Mouse (Mus musculus): ENCODE measurements around the gene Vim. TPM values are rescaled to one million over a fixed set of nuclear protein-coding genes. Genes with fewer than 3 reads are reported as not detected.
A peak's percentile ranks its signal among the peaks of the same experiment; 100 is the strongest.

Gene Vim
- polyA plus RNA-seq, 1 experiment from 2014 or later: 1,430 TPM

GRCm38 (mm10) chr2:13558607-13559262 lies 15.0 kb upstream of the Vim start:
- 59% methylated on average over 5 of the region's 5 CpGs for WGBS

GRCm38 (mm10) chr2:13559303-13559702 lies 14.4 kb upstream of the Vim start:
- ATAC-seq (ENCODE audit: low FRiP score): no peak
- no peaks in the 10 kb centered on the region for H3K9me3 ChIP-seq (ENCODE audit: control insufficient read depth, low read length)

More at GRCm38 (mm10) chr2:13558607-13559262, 15.0 kb upstream of the Vim start:
- Histone ChIP-seq H3K4me1 (replicated peaks; ENCODE audit: control insufficient read depth, insufficient read depth, low read length) (no peaks in the 10 kb centered on the region), H3K9ac (ENCODE audit: low read depth, low read length) (no peak overlapping the region), H3K4me2 (replicated peaks; ENCODE audit: low read depth, low read length) (no peak overlapping the region), H3K9me3 (ENCODE audit: control insufficient read depth, low read length) (no peaks in the 10 kb centered on the region), H3K4me3 (ENCODE audit: low read depth, low read length) (no peak overlapping the region), H3K27ac (ENCODE audit: low read depth, low read length) (no peak overlapping the region), H3K27me3 (ENCODE audit: control insufficient read depth, insufficient read depth, low read length) (no peaks in the 10 kb centered on the region), H3K36me3 (ENCODE audit: control insufficient read depth, insufficient read depth, low read length) (no peaks in the 10 kb centered on the region)
- ATAC-seq (ENCODE audit: low FRiP score) (no peak), DNase-seq (ENCODE audit: low spot score) (no peak)

DNA sequence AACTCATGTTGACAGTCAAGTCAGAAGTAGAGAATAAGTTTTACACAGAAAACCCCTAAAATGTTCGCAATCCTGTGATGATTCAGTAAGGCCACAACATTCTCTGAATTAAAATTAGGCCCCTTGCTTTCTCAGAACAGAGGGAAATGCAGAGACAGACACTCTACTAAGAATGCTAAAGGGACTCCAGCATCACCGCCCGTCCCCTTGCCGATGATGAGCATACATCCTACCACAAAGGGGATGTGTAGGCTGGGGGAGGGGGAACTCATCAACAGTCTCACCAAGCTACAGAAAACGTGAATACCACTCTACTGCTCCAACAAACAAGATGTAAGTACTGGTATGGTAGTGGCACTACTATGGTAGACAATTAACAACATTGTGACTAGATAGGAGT lies 14.0 kb upstream of the Vim start:
- Histone ChIP-seq H3K9me3 (ENCODE audit: control insufficient read depth, low read length) (no peaks in the 10 kb centered on the region), H3K27ac (ENCODE audit: low read depth, low read length) (no peak overlapping the region), H3K27me3 (ENCODE audit: control insufficient read depth, insufficient read depth, low read length) (no peaks in the 10 kb centered on the region), H3K4me3 (ENCODE audit: low read depth, low read length) (no peak overlapping the region), H3K4me2 (replicated peaks; ENCODE audit: low read depth, low read length) (no peak overlapping the region), H3K9ac (ENCODE audit: low read depth, low read length) (no peak overlapping the region), H3K4me1 (replicated peaks; ENCODE audit: control insufficient read depth, insufficient read depth, low read length) (no peaks in the 10 kb centered on the region), H3K36me3 (ENCODE audit: control insufficient read depth, insufficient read depth, low read length) (no peaks in the 10 kb centered on the region)
- no peak for ATAC-seq (ENCODE audit: low FRiP score)
- no peak for DNase-seq (ENCODE audit: low spot score)
- 82% methylated on average over 5 of the region's 5 CpGs for WGBS

More at GRCm38 (mm10) chr2:13559303-13559702, 14.4 kb upstream of the Vim start:
- no peak for DNase-seq (ENCODE audit: low spot score)
- Histone ChIP-seq H3K4me2 (replicated peaks; ENCODE audit: low read depth, low read length) (no peak overlapping the region), H3K27ac (ENCODE audit: low read depth, low read length) (no peak overlapping the region), H3K9ac (ENCODE audit: low read depth, low read length) (no peak overlapping the region), H3K27me3 (ENCODE audit: control insufficient read depth, insufficient read depth, low read length) (no peaks in the 10 kb centered on the region), H3K4me1 (replicated peaks; ENCODE audit: control insufficient read depth, insufficient read depth, low read length) (no peaks in the 10 kb centered on the region), H3K4me3 (ENCODE audit: low read depth, low read length) (no peak overlapping the region), H3K36me3 (ENCODE audit: control insufficient read depth, insufficient read depth, low read length) (no peaks in the 10 kb centered on the region)
- 85% methylated on average over 5 of the region's 5 CpGs for WGBS

GRCm38 (mm10) chr2:13560396-13560795 lies 13.3 kb upstream of the Vim start:
- Histone ChIP-seq H3K9me3 (ENCODE audit: control insufficient read depth, low read length) (no peaks in the 10 kb centered on the region), H3K4me2 (replicated peaks; ENCODE audit: low read depth, low read length) (no peak overlapping the region), H3K27me3 (ENCODE audit: control insufficient read depth, insufficient read depth, low read length) (no peaks in the 10 kb centered on the region), H3K4me1 (replicated peaks; ENCODE audit: control insufficient read depth, insufficient read depth, low read length) (no peaks in the 10 kb centered on the region), H3K9ac (ENCODE audit: low read depth, low read length) (no peak overlapping the region), H3K27ac (ENCODE audit: low read depth, low read length) (no peak overlapping the region), H3K4me3 (ENCODE audit: low read depth, low read length) (no peak overlapping the region), H3K36me3 (ENCODE audit: control insufficient read depth, insufficient read depth, low read length) (no peaks in the 10 kb centered on the region)
- no peak for ATAC-seq (ENCODE audit: low FRiP score)
- no peak for DNase-seq (ENCODE audit: low spot score)
- WGBS: 93% methylated on average over 2 of the region's 2 CpGs

- Histone ChIP-seq H3K4me3 (ENCODE audit: low read depth, low read length) (no peak overlapping the region), H3K9ac (ENCODE audit: low read depth, low read length) (no peak overlapping the region), H3K4me2 (replicated peaks; ENCODE audit: low read depth, low read length) (no peak overlapping the region), H3K27me3 (ENCODE audit: control insufficient read depth, insufficient read depth, low read length) (no peaks in the 10 kb centered on the region), H3K36me3 (ENCODE audit: control insufficient read depth, insufficient read depth, low read length) (no peaks in the 10 kb centered on the region), H3K9me3 (ENCODE audit: control insufficient read depth, low read length) (no peaks in the 10 kb centered on the region), H3K27ac (ENCODE audit: low read depth, low read length) (no peak overlapping the region), H3K4me1 (replicated peaks; ENCODE audit: control insufficient read depth, insufficient read depth, low read length) (peaks cover 4% of the 10 kb centered on the region)
- DNase-seq (ENCODE audit: low spot score) (no peak), ATAC-seq (ENCODE audit: low FRiP score) (no peak)
- WGBS: 78% methylated on average over 2 of the region's 2 CpGs
These were observed 3.6 kb upstream of the Vim start for GRCm38 (mm10) chr2:13570122-13570521.

GRCm38 (mm10) chr2:13572101-13572553 lies 1.6 kb upstream of the Vim start:
- Histone ChIP-seq H3K4me1 (replicated peaks; ENCODE audit: control insufficient read depth, insufficient read depth, low read length) (peaks cover 4% of the 10 kb centered on the region), H3K36me3 (ENCODE audit: control insufficient read depth, insufficient read depth, low read length) (no peaks in the 10 kb centered on the region; the same call in 1 of the 2 replicates), H3K27ac (ENCODE audit: low read depth, low read length) (peak overlapping the region; percentile 96), H3K4me2 (replicated peaks; ENCODE audit: low read depth, low read length) (peak overlapping the region; percentile 62), H3K9ac (ENCODE audit: low read depth, low read length) (peak overlapping the region; percentile 78), H3K27me3 (ENCODE audit: control insufficient read depth, insufficient read depth, low read length) (no peaks in the 10 kb centered on the region), H3K4me3 (ENCODE audit: low read depth, low read length) (no peak overlapping the region), H3K9me3 (ENCODE audit: control insufficient read depth, low read length) (no peaks in the 10 kb centered on the region)
- ATAC-seq (ENCODE audit: low FRiP score) (peak; percentile 4; the same call in 1 of the 2 replicates), DNase-seq (ENCODE audit: low spot score) (peak; percentile 58)
- 6% methylated on average over 4 of the region's 4 CpGs for WGBS

DNA sequence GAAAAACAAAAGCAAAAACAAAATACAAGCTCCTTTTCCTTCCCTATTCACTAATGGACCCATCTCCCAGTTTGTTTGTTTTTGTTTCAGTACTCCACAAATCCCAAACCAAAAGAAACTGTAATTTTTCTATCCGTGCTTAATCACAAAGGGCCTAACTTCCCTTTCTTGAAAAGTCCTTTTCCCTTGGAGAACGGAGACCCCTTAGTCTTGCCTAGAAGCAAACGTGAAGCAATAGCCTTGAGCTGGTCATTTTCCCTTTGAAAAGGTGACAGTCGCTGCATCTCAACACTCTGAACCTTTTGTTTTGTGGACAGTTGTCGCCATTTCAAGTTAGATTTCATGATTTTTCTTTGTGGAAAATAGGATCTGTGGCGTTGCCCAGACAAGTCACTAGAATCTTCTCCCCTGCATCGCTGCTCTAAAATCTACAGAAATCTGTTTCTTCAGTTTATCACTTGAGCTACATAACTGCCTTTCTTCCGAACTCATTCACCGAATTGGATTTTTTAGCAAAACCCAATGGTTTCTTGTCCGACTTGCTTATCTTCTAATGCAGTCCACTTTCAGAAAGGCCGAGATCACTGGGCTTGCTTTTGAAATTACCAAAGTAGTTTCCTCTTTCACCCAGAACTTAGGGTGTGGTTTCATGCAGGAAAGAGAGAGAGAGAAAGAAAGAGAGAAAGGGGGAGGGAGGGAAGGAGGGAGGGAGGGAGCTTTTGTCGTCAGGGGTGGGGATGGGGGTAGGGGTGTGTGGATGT lies 900 bp upstream of the Vim start:
- Histone ChIP-seq H3K36me3 (ENCODE audit: control insufficient read depth, insufficient read depth, low read length) (peaks cover 4% of the 10 kb centered on the region; the same call in 1 of the 2 replicates), H3K4me1 (replicated peaks; ENCODE audit: control insufficient read depth, insufficient read depth, low read length) (peaks cover 4% of the 10 kb centered on the region), H3K9me3 (ENCODE audit: control insufficient read depth, low read length) (no peaks in the 10 kb centered on the region), H3K9ac (ENCODE audit: low read depth, low read length) (peak overlapping the region; percentile 78), H3K4me2 (replicated peaks; ENCODE audit: low read depth, low read length) (peak overlapping the region; percentile 62), H3K4me3 (ENCODE audit: low read depth, low read length) (peak overlapping the region; percentile 92), H3K27me3 (ENCODE audit: control insufficient read depth, insufficient read depth, low read length) (no peaks in the 10 kb centered on the region), H3K27ac (ENCODE audit: low read depth, low read length) (peak overlapping the region; percentile 96)
- ATAC-seq (ENCODE audit: low FRiP score): 0 out of 2 replicates have a peak, but pooled peaks have one; percentile 5
- WGBS: 4% methylated on average over 12 of the region's 12 CpGs
- no peak for DNase-seq (ENCODE audit: low spot score)

DNA sequence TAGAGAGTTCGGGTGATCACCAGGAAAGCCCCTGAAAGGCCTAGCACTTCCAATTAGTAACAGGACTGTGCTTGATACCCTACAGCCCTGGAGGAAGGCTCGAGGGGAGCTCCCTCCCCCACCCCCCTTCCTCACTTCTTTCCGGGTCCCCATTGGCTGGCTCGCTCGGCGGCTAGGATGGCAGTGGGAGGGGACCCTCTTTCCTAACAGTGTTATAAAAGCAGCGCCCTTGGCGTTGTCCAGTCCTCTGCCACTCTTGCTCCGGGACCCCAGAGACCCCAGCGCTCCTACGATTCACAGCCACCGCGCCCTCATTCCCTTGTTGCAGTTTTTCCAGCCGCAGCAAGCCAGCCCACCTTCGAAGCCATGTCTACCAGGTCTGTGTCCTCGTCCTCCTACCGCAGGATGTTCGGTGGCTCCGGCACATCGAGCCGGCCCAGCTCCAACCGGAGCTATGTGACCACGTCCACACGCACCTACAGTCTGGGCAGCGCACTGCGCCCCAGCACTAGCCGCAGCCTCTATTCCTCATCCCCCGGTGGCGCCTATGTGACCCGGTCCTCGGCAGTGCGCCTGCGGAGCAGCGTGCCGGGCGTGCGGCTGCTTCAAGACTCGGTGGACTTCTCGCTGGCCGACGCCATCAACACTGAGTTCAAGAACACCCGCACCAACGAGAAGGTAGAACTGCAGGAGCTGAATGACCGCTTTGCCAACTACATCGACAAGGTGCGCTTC lies 506 bp downstream of the Vim start:
- ATAC-seq (ENCODE audit: low FRiP score): peak; percentile 88
- under 1% methylated on average over 46 of the region's 46 CpGs for WGBS
- Histone ChIP-seq H3K27me3 (ENCODE audit: control insufficient read depth, insufficient read depth, low read length) (no peaks in the 10 kb centered on the region), H3K4me3 (ENCODE audit: low read depth, low read length) (peak overlapping the region; percentile 92), H3K4me1 (replicated peaks; ENCODE audit: control insufficient read depth, insufficient read depth, low read length) (peaks cover 4% of the 10 kb centered on the region), H3K36me3 (ENCODE audit: control insufficient read depth, insufficient read depth, low read length) (peaks cover 12% of the 10 kb centered on the region), H3K4me2 (replicated peaks; ENCODE audit: low read depth, low read length) (peak overlapping the region; percentile 62), H3K27ac (ENCODE audit: low read depth, low read length) (peak overlapping the region; percentile 96), H3K9ac (ENCODE audit: low read depth, low read length) (peak overlapping the region; percentile 78), H3K9me3 (ENCODE audit: control insufficient read depth, low read length) (no peaks in the 10 kb centered on the region)
- peak; percentile 91 for DNase-seq (ENCODE audit: low spot score)
